Mouse (Mus musculus): ENCODE data around the gene Map3k5. TPM values are rescaled to one million over a fixed set of nuclear protein-coding genes. Genes with fewer than 3 reads are reported as not detected.

Gene Map3k5
- polyA plus RNA-seq, 1 experiment: 10.9 TPM

DNA sequence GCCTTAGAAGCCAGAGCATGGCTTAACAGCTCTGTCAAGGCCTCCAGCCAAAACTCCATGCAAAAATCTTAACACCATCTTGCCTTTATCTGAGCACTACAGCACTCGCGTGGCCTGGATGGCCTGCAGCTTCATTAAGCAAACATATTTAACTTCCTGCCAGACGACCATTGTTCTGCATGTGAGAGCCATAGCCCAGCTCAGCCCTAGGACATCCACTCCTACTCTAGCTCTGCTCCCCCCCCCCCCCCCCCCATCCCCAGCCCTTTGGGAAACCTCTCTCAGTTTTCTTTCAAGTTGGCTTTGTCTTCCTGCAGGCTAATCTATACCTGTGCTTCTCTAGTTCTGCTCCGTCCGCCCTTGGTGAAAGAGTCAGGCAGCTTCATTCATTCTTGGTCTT, 67.7 kb downstream of the Map3k5 start:
- no peak for DNase-seq (ENCODE audit: extremely low spot score in 1 of 2, low spot score in 1 of 2)

DNA sequence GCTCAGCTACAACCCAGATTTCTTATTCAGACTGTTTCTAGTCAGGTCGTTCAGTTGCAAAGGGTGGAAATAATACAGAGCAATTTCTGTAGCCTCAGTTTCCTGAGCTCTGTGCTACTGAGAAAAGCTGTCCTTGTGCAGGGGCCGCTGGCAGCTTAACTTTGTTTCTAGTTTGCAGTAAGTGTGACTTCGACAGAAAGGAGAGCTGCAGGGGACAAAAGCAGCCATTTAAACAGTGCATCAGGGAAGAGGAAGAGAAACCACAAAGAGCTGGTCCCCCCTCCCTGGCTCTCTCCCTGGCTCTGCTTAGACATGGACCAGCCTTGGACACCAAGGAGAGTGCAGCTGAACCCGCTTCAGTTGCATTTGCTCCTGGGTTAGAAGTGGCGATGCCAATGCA, 68.7 kb downstream of the Map3k5 start:
- no peak for DNase-seq (ENCODE audit: extremely low spot score in 1 of 2, low spot score in 1 of 2)

DNA sequence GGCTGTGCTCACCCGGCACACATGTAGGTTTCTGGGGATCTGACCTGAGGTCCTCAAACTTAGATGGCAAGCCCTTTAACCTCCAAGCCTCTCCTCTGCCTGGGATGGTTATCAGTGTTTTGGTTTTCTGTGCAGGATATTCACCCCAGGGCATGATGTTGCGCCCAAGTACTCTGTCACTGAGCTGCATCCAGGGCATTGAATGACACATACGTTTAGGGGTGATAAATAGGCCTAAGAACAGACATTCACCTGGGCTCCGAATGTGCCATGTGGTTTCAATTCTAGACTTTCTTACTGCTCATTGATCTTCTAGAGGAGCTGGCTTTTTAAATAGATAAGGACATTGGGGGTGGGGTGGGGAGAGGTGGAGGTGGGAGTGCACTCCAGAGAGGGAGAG, 70.5 kb downstream of the Map3k5 start:
- DNase-seq (ENCODE audit: extremely low spot score in 1 of 2, low spot score in 1 of 2): no peak

DNA sequence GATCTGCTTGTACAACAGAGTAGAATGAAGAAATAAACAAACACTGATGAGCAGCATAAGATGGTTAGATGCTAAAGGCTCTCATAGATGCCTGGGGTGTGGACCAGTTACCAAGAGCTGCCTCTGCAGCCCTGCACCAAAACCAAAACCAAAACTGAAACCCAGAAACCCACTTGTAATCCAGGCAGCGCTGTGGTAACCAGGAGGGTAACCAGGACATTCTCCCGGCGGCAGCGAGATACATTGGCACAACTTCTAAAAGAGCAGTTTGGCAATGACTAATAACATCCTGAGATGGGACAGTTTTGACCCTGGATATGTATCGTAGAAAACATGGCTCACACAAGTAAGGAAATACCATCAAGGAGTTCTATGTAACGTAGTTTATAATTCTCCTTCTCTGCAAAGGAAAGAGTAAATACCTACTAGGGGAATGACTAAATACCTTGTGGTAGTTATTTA, 71.2 kb downstream of the Map3k5 start:
- no peak for DNase-seq (ENCODE audit: extremely low spot score in 1 of 2, low spot score in 1 of 2)

DNA sequence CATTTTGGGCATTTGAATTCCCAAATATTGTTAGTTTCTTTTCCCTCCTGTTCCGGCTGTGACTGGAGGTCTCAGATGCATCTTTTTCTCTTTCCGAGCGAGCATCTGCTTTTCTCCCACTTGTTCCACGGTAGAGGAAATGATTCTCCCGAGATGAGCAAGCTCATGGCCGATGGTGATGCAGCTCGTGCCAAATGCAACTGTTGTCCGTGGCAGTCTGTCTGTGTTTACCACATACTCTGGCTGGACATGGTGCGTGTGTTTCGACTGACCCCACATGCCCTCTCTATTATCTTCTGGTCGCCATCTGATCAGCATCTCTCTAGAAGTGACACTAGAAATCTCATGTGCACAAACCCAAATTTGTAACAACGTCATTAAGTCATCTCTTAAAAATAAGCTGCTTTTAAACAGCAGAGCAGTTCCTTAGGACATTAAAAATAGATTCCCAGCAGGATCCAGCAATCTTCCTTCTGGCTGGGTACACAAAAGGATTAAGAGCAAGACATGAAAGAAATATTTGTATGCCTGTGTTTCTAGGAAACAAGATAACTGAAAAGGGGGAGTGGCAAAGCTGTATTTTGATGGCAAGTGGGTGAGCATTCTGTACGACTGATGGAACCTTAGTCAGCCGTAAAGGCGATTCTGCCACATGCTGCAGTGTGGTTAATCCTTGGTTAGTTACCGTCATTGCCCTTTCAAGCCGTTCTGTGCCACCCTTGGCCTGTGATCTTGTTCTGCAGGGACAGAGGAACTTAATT, 72.2 kb downstream of the Map3k5 start:
- peak in 1 of 2 experiments; percentile 63 for DNase-seq (ENCODE audit: extremely low spot score in 1 of 2, low spot score in 1 of 2)

DNA sequence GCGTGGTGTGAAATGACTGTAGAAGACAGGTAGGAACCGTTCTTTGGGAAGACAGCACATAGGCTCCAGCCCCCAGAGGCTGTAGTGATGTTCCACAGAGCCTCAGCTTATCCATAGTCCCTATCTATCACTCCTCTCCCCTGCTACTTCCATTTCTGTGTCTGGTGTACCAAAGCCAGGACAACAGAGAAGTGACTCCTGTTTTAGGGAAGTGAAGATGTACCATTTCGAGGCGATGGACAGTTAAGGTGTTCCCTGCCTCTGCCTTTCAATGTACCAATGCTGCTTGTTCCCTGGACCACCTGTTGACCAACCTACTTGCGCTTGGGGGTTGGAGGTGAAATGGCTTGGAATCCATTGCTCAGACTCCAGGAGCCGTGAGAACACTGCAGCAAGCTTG, 75.0 kb downstream of the Map3k5 start:
- no peak for DNase-seq (ENCODE audit: extremely low spot score in 1 of 2, low spot score in 1 of 2)

DNA sequence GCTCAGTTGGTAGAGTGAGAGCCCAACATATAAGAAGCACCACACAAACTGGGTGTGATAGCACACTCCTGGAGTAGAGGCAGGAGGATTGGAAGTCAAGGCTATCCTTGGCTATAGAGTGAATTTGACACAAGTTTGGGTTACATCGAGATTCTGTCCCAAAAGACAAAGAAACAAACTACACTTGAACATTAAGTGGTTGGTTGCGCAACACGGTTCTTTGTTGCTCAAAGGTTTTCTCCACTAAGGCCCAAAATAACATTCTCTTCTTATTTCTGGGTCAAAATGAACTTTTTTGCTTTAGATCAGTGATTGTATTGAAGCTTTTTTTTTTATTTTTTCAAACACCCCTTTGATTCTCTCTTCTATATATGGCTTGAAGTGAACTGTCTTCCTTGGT, 75.7 kb downstream of the Map3k5 start:
- no peak for DNase-seq (ENCODE audit: extremely low spot score in 1 of 2, low spot score in 1 of 2)

DNA sequence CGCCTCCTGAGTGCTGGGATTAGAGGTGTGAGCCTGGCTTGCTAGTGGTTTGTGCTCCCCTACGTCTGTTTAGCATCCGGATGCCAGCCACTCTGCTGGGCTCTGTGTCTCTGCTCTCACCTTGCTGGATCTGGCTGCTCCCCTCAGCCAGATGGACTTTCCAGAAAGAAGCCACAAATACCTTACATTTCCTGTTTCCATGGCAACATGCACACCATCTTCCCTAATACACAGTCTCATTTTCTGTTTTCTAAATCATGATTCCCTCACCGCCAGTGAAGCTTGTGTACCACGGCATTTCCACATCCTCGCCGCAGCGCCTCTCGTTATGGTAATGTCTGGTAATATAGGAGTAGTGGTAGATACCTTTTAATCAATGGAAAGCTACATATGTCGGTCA, 84.1 kb downstream of the Map3k5 start:
- DNase-seq (ENCODE audit: extremely low spot score in 1 of 2, low spot score in 1 of 2): peak in 1 of 2 experiments; percentile 49

DNA sequence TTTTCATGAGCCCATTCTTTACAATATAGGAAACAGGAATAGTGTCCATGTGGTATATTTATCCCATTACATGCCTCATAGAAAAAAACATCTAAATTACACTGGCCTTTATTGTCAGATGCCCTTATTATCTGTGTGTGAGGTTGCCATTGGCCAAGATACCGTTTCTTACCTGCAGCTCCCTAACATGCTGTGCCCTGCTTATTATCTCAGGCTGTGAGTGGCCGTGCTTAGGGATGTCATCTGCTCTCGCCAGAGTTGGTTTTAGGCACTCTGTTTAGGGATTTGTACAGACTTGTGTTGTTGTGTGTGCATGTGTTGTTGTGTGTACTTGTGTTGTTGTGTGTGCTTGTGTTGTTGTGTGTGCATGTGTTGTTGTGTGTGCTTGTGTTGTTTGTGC, 84.5 kb downstream of the Map3k5 start:
- DNase-seq (ENCODE audit: extremely low spot score in 1 of 2, low spot score in 1 of 2): no peak

DNA sequence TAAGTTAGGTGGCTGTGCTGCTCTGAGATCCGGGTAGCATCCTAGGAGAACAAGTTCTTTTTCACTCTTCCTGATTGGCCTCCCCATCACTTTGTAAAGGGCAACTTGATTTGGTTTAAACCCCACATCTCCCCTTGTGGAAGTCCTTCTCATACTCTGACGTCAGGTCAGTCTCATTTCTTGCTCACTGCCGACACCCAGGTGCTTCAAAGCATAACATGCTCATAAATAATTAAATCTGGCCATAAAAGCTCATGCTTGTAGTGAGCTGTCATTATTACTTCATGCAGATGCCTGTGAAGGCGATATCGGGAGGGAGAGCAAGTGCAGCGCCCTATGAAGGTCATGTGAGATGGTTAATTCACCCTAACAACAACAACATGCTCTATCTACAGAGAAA, 87.0 kb downstream of the Map3k5 start:
- DNase-seq (ENCODE audit: extremely low spot score in 1 of 2, low spot score in 1 of 2): no peak

DNA sequence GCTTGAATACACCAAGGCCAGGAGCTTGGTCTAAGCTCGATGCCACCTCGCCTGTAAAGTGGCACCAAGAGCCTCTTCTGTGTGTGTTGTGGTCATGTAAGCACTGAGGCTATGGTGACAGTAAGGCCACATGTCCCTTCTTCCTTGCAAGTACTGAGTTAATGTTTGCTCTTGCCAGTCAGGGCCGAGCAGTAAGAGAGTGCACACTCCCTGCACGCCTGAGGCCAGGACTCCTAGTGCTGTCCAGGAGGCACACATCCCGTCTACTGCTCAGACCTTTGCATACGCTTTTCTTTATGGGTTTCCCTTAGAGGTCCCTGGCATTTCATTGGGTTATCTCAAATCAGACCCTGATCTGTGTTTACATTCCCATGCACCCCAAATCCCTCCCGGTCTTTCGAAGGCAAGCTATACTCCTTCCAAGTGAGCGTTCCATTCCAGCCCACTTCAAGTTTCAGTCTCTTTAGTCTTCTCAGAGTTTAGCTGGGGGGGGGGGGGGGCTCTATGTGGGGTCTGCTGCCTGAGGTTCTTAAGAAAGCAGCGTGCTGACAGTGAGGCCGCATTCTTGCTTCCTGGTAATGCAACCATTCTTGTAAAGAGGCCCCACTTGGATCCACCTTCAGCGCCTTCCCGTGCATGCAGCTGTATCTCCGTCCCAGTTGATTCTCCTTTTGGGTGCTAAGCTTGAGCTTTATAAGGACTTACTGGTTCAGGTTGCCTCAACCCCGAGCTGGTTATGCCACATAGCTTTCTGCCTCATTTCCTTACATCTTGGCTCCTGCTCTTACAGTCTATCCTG, 87.6 kb downstream of the Map3k5 start:
- no peak for DNase-seq (ENCODE audit: extremely low spot score in 1 of 2, low spot score in 1 of 2)

DNA sequence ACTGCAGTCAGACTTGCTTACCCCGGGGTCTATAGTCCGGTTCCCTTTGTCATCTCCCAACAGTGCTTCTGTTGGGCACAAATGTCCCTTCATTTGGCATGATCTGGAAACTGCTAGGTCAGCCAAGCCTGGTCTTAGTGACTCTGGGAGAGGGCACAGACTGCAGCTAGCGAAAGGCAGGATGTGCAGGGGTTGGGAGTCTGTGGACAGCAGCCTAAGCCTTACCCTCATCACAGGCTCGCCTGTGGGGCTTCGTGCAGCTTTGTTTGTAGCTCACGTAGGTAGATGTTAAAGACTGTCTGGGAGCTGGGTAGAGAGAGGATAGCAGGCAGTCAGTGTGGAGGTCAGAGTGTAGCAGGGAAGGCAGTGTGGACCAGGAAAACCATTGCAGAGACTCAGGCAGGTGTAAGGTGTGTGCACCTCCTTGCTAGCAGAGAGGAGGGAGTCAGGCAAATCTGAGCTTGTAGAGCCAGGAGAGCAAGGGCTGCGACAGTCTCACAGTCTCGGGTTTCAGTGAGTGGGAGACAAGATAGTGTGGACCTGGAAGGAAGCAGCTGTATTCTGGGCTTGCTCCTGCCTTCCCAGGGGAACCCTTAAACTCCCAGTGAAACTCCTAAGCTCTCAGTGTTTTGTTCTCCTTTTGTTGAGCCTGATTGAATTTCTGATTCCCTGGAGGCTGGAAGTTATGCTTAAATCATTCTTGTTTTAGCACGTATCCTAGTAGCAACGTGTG, 88.5 kb downstream of the Map3k5 start:
- DNase-seq (ENCODE audit: extremely low spot score in 1 of 2, low spot score in 1 of 2): no peak

DNA sequence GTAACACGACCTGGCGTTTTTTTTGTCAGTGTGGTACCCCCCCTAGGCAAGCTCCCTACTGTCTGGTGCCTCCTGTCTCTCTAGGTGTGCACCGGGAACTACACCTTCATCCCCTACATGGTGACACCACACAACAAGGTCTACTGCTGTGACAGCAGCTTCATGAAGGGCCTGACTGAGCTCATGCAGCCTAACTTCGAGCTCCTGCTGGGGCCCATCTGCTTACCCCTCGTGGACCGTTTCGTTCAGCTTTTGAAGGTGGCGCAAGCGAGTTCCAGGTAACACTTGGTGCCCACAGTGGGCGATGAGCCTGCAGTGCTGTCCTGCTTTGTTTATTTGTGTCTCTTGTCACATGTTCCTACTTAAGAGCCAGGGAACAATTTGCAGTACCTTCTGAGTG, 89.3 kb downstream of the Map3k5 start:
- no peak for DNase-seq (ENCODE audit: extremely low spot score in 1 of 2, low spot score in 1 of 2)

DNA sequence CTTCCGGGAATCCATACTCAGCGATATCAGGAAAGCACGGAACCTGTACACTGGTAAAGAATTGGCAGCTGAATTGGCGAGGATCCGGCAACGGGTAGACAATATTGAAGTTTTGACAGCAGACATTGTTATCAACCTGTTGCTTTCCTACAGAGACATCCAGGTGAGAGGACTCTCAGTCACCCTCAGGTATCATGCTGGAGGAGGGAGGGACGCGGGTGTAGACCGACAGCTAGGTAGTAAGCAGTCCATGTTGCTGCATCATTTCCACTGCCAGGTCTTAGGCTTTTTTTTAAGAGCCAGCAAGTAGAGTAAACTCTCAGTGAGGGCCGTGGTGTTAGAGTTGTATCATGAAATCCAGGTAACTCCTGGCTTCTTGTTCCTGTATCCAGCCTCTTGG, 90.6 kb downstream of the Map3k5 start:
- DNase-seq (ENCODE audit: extremely low spot score in 1 of 2, low spot score in 1 of 2): no peak

DNA sequence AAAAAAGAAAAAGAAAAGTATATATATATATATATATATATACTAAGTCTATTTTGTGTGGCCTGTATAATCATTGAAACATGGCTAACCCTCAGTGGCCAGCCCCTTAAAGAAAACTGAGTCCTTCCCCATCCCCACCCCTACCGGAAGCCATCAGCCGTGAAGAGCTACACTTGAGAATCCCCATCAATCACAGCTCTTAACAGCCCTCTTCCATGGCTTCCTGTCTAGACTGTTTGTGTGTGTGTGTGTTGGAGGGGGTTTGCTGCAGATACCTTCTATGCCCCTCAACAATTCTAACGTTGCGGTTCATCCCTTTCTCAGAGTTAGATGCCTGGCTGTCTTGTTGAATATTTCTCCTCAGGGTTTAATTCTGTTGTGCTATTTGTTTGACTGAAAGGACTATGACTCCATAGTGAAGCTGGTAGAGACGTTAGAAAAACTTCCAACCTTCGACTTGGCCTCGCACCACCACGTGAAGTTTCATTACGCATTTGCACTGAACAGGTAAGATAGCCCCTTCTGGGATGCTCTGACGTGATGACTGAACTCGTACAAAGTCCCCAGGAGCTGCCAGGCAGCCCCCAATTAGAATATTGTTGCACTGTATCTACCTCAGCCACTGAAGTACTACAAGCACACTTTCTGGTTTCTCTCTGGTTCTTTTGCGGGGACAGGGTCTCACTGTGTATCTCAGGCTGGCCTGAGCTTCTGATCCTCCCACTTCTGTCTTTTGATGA, 91.7 kb downstream of the Map3k5 start:
- DNase-seq (ENCODE audit: extremely low spot score in 1 of 2, low spot score in 1 of 2): no peak

DNA sequence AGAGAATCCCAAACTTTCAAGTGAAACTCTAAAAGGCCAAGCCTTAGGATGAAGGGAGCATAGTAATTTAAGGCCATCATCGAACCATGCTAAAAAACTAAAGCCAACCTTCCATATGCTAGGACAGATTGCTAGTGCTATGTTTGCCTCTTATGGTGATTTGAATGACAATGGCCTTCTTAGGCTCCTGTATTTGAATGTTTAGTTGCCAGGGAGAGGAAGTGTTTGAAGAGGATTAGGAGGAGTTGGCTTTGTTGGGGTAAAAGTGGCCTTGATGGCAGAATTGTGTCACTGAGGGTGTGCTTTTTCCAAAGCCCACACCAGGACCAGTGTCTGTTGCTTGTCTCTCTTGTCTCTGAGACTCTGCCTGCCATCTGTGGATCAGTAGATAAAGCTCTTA, 96.4 kb downstream of the Map3k5 start:
- no peak for DNase-seq (ENCODE audit: extremely low spot score in 1 of 2, low spot score in 1 of 2)

DNA sequence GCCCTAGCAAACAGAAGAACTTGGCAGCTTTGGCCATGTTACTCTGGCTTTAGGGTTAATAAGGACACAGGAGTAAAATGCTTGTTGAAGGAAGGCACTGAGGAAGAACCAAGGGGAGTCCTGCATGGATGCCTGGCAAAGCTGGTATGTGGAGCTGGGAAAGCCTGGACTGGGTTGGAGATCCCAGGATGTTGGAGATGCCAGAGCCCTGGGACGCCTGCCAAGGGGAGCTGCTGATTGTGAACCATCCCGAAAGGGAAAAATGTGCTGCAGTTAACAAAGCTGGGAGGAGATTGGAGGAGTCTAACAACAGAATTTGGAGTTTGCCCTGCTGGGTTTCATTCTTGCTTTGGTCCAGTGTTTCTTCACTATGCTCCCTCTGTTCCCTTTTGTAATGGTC, 97.7 kb downstream of the Map3k5 start:
- DNase-seq (ENCODE audit: extremely low spot score in 1 of 2, low spot score in 1 of 2): peak in 1 of 2 experiments; percentile 62

DNA sequence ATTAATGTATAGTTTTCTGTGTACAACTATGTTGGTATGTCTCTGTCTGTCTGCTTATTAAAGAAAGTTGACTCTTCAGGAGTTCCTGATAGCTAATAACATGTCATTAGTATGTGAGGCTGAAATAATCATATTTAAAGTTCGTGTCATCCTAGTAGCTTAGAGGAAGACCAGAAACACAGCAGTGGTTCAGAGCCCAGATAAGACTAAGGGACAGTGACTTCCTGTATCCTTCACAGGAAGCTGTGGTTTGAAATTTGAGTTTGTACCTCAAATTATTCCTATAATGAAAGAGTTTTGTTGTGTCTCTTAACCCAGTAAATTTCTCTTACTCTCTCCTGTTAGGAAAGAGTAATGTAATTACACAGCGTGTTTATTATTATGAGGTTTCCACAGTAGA, 102.1 kb downstream of the Map3k5 start:
- no peak for DNase-seq (ENCODE audit: extremely low spot score in 1 of 2, low spot score in 1 of 2)

DNA sequence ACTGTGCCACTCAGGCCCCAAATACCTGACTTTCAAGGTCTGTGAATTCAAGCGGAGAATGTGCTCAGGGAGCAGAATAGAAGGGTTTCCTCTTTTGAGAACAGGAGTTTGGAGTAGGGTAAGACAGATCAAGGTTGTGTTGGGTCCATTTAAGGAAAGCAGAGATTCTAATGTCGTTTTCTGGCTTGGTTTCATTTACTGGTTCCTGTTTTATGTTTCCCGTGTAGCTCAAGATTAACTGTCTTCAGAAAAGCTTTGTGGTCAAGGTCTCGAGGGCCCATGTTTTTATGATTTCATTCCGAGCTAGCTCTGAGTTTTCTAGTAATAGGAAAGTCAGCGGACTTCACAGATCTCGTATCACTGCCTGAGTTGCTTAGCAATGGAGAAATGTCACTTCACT, 102.6 kb downstream of the Map3k5 start:
- DNase-seq (ENCODE audit: extremely low spot score in 1 of 2, low spot score in 1 of 2): no peak

DNA sequence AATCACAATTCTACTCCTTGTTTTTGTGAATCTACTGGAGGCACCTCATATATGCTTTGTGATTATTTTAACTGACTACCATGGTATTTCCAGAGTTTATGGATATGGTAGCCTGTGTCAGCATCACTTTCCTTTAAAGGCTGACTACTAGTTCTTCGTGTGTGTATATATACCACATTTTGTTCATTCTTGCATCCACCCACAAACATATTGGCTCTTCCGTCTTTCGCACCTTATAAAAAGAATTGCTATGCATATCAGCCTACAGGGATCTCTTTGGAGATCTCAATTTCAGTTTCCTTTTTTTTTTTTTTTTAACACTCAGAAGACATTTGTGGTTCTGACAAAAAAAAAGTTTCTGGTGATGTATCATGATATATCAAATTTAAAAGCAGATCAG, 105.3 kb downstream of the Map3k5 start:
- peak in 1 of 2 experiments; percentile 34 for DNase-seq (ENCODE audit: extremely low spot score in 1 of 2, low spot score in 1 of 2)

DNA sequence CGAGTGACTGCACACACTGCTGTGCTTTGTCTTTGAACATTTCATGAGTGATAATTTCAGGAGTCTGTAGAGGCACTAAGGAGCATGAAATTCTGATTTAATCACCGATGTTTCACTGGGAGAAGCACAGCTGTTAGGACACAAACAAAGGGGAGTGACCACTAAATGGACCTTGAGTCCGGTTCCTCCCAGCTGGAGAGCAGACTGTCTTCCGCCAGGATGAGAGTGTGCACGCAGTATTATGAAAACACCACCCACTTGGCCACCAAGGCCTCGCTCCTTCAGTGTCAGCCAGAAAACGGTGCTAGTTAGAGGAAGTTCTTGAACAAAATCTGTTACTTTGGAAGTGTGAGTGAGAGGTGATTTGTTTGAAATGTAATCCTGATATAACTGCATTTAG, 105.8 kb downstream of the Map3k5 start:
- DNase-seq (ENCODE audit: extremely low spot score in 1 of 2, low spot score in 1 of 2): no peak
